Mouse (Mus musculus) midbrain, postnatal 0 days (tissue): ENCODE results near the gene Canx. TPM values are rescaled to one million over a fixed set of nuclear protein-coding genes. Genes with fewer than 3 reads are reported as not detected.

Experiments
- ATAC-seq: fragments of 200-750 bp; cut with Nextera tagmentation; 2 replicates; pipeline ENCODE4 v1.8.0; 2017; ENCODE audit warnings: moderate number of reproducible peaks, mild to moderate bottlenecking, moderate TSS enrichment, moderate library complexity; ENCODE audit not compliant: low FRiP score
- DNase-seq: peaks from one replicate; pipeline ENCODE4 v3.0.0-alpha.2; 2015; ENCODE audit warnings: low spot score
- H3K27ac ChIP-seq: fragments of 300-500 bp; sonication (generic); 2 replicates; pipeline ENCODE4 v1.5.1; 2014; ENCODE audit warnings: low read depth, mild to moderate bottlenecking, low read length, mixed read lengths
- H3K27me3 ChIP-seq: fragments of 300-500 bp; sonication (generic); 2 replicates; pipeline ENCODE4 v1.6.1; 2014; ENCODE audit warnings: low read length, control low read depth, mixed read lengths; ENCODE audit not compliant: insufficient read depth
- H3K36me3 ChIP-seq: fragments of 300-500 bp; sonication (generic); 2 replicates; pipeline ENCODE4 v1.6.1; 2014; ENCODE audit warnings: low read length, control low read depth, mixed read lengths; ENCODE audit not compliant: insufficient read depth
- H3K4me1 ChIP-seq: fragments of 300-500 bp; sonication (generic); 2 replicates; pipeline ENCODE4 v1.6.1; 2014; ENCODE audit warnings: mild to moderate bottlenecking, control low read depth, antibody characterized with exemption, low read length, mixed read lengths; ENCODE audit not compliant: insufficient read depth
- H3K4me2 ChIP-seq: fragments of 300-500 bp; sonication (generic); 2 replicates; pipeline ENCODE4 v1.6.1; 2014; ENCODE audit warnings: low read depth, mild to moderate bottlenecking, low read length, mixed read lengths; ENCODE audit not compliant: poor library complexity, severe bottlenecking
- H3K4me3 ChIP-seq: fragments of 300-500 bp; sonication (generic); 2 replicates; pipeline ENCODE4 v1.5.1; 2014; ENCODE audit warnings: low read depth, mild to moderate bottlenecking, low read length, moderate library complexity
- H3K9ac ChIP-seq: fragments of 300-500 bp; sonication (generic); replicated peaks from 2 replicates; pipeline ENCODE4 v1.6.1; 2014; ENCODE audit warnings: mild to moderate bottlenecking, low read length, moderate library complexity, mixed read lengths; ENCODE audit not compliant: poor library complexity, severe bottlenecking
- H3K9me3 ChIP-seq: fragments of 300-500 bp; sonication (generic); 2 replicates; pipeline ENCODE4 v1.6.1; 2016; ENCODE audit warnings: low read length, control low read depth
- CTCF ChIP-seq: IDR thresholded peaks from 2 replicates; pipeline ENCODE4 v1.5.1; 2016; ENCODE audit warnings: antibody characterized with exemption, mild to moderate bottlenecking
- WGBS: fragments of 180-500 bp; shearing (Covaris S2); extraction: QIAGEN DNeasy Blood & Tissue Kit; methylation state at CpG from one replicate; pipeline ENCODE4 v1.1.7; 2014; 5-methylcytosine and 5-hydroxymethylcytosine counted together
- polyA plus RNA-seq: library from polyadenylated mRNA; unstranded; fragments of >200 nt; fragmentation: Nextera tagmentation; extraction: Ambion mirVana; gene quantifications from 2 replicates; pipeline ENCODE4 v1.2.1, GENCODE M21; 2015
- total RNA-seq: library from RNA; depleted of rRNA; stranded (reverse); fragments of >200 nt; gene quantifications from 2 replicates; pipeline ENCODE4 v1.2.3, GENCODE M21; 2014

Canx gene
- total and polyA plus RNA-seq, 2 experiments from 2014 or later, result 227 to 244 TPM

DNA sequence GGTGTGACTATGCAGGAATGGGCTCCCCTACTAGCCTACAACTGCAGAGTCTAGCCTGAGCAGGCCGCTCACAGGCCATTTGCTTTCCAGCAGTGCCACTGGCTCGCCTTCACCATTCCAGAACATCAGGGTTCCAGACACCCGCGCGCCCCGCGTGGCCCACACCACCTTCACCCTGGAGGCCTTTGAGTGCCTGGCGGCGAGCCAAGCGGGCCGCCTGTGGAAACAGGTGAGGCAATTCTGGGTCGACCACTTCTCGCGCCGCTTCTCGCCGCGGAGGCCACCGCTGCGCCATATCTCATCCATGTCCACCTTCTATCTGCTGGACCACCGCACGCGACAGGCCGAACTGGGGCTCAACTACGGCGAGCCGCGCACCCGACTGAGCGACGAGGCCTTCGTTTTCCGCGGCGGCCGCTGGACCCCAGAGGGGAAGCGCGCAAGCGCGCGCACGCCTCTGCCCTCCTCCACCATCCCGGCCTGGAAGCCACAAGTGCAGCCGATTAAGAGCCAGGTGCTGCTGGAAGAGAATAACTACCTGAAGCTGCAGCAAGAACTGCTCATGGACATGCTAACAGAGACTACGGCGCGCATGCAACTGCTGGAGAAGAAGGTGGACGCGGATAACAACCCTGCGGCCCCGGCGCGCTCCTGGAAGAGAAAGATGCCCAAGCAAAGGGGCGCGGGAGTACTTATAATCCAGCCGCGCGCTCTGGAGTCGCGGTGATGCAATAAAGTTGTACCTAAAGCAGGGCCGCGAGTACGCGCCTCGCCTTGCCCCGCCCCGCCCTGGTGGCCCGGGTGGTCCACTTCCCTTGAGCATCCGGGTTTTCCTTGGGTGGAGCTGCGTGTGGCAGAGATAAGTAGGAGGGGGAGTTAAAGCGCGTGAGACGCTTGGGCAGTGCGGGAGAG is 33.7 kb upstream of the Canx start:
- DNase-seq, result peak; percentile 79
- H3K27me3 ChIP-seq, result no peaks in the 10 kb centered on the region
- no peaks in the 10 kb centered on the region for H3K4me1 ChIP-seq
- peak; percentile 21 for TF ChIP-seq CTCF
- peak overlapping the region; percentile 70 for H3K9ac ChIP-seq
- H3K9me3 ChIP-seq, result no peaks in the 10 kb centered on the region
- H3K36me3 ChIP-seq, result no peaks in the 10 kb centered on the region
- WGBS, result 1% methylated on average over 74 of the region's 74 CpGs
- peak overlapping the region; percentile 86 for H3K27ac ChIP-seq
- ATAC-seq, result peak; percentile 82
- peak overlapping the region; percentile 93 for H3K4me2 ChIP-seq
- H3K4me3 ChIP-seq, result peak overlapping the region; percentile 53

DNA sequence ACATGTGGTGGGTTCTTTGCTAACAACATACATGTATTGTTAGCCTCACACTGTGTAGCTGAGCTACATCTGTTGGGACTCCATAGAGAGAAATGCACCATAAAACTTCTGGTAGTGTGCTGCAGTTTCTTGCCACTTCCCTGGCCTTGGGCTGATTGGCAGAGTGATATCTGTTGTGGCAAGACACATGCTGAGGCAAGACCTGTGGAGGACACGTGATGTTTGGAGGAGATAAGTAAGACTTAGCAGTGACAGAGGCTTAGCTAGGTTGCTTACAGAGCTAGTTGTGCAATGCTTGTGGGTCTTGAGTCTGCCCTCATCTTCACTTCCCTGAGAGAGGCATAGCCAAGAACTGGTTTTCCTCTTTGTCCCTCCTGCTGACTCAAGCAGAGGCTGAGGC is 29.9 kb upstream of the Canx start:
- Histone ChIP-seq H3K4me2 (no peak overlapping the region), H3K27me3 (no peaks in the 10 kb centered on the region), H3K4me3 (no peak overlapping the region), H3K4me1 (no peaks in the 10 kb centered on the region), H3K9ac (no peak overlapping the region), H3K36me3 (no peaks in the 10 kb centered on the region), H3K9me3 (no peaks in the 10 kb centered on the region), H3K27ac (no peak overlapping the region)
- 89% methylated on average over 1 of the region's 1 CpGs for WGBS
- no peak for ATAC-seq
- DNase-seq, result no peak
- TF ChIP-seq CTCF, result no peak

DNA sequence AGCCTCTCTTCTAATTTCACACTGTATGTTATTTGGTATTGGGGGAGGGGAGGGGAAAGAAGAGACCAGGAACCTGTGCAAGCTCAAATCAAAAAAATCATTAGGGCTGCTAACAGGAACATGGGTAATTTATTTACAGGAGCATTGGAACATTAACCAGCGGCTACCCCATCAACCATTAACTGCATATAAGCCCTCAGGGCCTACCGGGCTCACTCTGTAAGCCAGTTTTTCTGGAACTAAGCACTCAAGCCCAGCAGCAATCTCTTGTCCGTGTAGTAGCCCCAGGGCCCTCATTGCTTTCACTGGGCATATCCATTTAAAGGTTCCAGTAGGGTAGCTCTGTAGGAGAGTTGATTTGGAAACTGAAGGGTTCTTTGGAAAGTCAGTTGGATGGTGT is 29.4 kb upstream of the Canx start:
- no peak for TF ChIP-seq CTCF
- Histone ChIP-seq H3K27ac (no peak overlapping the region), H3K9ac (no peak overlapping the region), H3K4me2 (no peak overlapping the region), H3K36me3 (no peaks in the 10 kb centered on the region), H3K27me3 (no peaks in the 10 kb centered on the region), H3K4me1 (no peaks in the 10 kb centered on the region), H3K4me3 (no peak overlapping the region), H3K9me3 (no peaks in the 10 kb centered on the region)
- DNase-seq (no peak), ATAC-seq (no peak)
- 81% methylated on average over 3 of the region's 3 CpGs for WGBS

DNA sequence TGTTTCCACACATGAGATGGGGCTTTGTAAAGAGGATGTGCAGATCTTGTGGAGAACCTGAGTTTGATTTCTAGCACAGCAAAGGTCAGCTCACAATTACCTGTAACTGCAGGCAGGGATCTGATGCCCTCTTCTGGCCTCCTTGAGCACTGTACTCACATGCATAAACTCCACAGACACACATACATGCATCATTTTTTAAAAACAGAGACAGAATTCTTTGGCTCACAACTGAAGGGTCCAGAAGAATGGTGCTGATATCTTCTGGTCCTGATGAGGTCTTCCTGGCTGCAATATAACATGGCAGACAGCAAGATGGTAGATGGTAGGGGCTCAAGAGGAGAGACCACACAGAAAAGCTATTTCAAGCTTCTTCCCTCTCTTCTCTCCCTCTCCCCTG is 28.7 kb upstream of the Canx start, which contains the start of gene Cby3:
TSS of gene Cby3 (plus strand) at position 301 of the 400 bp plus-strand sequence.
- Histone ChIP-seq H3K27me3 (no peaks in the 10 kb centered on the region), H3K9ac (no peak within 1 kb of the TSS), H3K4me2 (no peak within 1 kb of the TSS), H3K4me3 (no peak within 1 kb of the TSS), H3K27ac (no peak within 1 kb of the TSS), H3K9me3 (no peaks in the 10 kb centered on the region), H3K36me3 (no peaks in the 10 kb centered on the region), H3K4me1 (no peaks in the 10 kb centered on the region)
- no peak for TF ChIP-seq CTCF
- DNase-seq, result no peak
- ATAC-seq, result no peak

DNA sequence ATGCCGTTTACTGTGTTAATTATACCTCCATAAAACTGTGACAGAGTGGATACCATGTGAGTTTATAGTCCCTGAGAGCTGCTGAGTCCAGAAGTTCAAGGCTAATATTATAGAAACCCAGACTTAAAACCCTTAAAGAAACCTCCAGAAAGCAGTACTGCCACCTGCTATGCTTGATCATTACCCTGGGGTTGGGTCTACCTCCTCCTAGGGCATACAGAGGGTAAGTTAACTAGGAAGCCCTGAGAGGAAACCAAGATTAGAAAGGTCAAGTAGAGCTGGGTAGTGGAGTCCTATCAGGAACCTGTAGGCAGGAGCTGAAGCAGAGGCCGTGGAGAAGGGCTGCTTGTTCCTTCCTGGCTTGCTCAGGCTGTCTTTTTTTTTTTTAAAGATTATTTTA is 26.7 kb upstream of the Canx start:
- no peak for ATAC-seq
- Histone ChIP-seq H3K9ac (no peak overlapping the region), H3K4me3 (no peak overlapping the region), H3K4me1 (no peaks in the 10 kb centered on the region), H3K36me3 (no peaks in the 10 kb centered on the region), H3K27me3 (no peaks in the 10 kb centered on the region), H3K9me3 (no peaks in the 10 kb centered on the region), H3K27ac (no peak overlapping the region), H3K4me2 (no peak overlapping the region)
- TF ChIP-seq CTCF, result no peak
- no peak for DNase-seq
- 88% methylated on average over 2 of the region's 2 CpGs for WGBS

DNA sequence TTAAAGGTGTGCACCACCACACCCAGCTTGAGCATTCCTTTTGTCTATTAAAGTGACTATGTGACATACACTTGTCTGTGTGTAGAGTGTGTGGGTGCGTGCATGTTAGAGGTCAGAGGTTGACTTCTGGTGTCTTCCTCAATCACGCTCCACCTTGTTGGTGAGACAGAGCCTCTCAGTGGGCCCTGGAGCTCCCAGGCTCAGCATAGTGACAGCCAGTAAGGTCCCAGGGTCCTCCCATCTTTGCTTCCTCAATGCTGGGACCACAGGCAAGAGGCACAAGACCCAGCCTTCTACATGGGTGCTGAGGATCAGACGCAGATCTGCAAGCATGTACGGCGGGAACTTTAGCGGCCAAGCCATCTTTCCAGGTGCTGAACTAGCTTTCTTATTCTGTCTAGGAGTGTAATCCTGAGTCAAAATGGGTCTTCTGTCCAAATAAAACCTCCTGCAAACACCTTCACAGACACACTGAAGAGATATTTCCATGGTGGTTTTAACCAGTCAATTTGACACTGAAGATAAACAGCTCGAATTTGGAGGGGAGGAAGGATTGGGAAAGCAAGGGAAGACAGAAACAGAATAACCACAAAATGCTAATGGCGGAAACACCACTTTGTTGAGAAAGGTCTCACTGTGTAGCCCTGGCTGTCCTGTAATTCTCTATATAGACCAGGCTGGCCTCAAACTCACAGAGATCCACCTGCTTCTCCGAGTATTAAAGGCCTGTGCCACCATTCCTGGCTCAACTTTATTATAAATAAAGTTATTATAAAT is 21.0 kb upstream of the Canx start:
- Histone ChIP-seq H3K27me3 (no peaks in the 10 kb centered on the region), H3K4me1 (no peaks in the 10 kb centered on the region), H3K9me3 (no peaks in the 10 kb centered on the region), H3K4me2 (no peak overlapping the region), H3K9ac (no peak overlapping the region), H3K36me3 (no peaks in the 10 kb centered on the region), H3K4me3 (no peak overlapping the region), H3K27ac (no peak overlapping the region)
- no peak for TF ChIP-seq CTCF
- WGBS, result 88% methylated on average over 9 of the region's 9 CpGs
- ATAC-seq (no peak), DNase-seq (no peak)
